Mouse (Mus musculus) right cerebral cortex, postnatal 14 days (tissue): Measurements from ENCODE around the gene Ctnna3.
"Not testable (repeated sequence)": the region's sequence is repeated elsewhere in the genome, so short reads cannot be mapped to it uniquely, and the experiment has no call there.

Experiments
- DNase-seq: peaks from one replicate; pipeline ENCODE4 v3.0.0; 2022

The Ctnna3 gene

GRCm38 (mm10) chr10:63429785-63430305, at the start of gene Ctnna3:
TSS of gene Ctnna3 (plus strand) at chr10:63430098.
- DNase-seq = peak; percentile 85

- no peak for DNase-seq
Observed at GRCm38 (mm10) chr10:63381498-63382280, 48.2 kb upstream of the Ctnna3 start, which contains the start of gene Sirt1. TSS of gene Sirt1 (minus strand) at chr10:63381704.

DNA sequence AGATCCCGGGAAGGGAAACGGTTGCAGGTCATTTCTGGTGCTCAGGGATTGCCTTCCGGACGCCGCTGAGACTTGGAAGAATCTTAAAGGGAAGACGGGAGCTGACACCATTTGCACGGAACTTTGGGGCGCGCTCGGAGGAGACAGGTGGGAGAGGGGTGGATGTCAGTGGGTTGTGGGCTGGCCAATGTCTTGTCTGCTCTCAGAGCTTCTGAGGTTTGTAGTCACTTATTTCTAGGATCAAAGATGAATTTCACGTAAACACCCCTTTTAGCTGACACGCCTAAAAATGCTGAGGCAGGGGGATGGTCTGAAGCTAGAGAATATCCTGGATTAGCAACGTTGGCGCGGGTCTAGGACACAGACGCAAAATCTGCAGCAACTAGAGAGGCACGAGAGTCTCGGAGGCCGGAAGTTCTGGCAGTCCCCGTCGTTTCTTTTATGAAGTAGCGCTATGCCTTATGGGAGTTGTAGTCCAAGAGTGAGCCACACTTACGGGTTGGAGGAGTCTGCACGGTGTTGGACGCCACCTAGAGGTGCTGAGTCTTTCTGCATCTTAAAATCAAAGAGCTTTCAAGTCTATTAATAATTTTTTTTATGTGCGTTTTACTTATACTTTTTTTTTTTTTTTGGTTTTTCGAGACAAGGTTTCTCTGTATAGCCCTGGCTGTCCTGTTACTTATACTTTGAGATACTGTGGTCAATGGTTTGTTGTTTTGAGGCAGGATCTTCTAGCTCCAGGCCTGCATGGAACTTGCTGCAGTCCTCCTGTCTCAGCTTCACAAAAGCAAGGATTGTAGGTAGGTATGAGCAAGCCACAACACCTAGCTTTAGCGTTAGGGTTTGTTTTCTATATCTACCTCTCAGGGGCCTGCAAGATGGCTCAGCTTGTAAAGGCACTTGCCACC, 47.3 kb upstream of the Ctnna3 start, which contains the start of gene Dnajc12:
TSS of gene Dnajc12 (plus strand) at position 72 of the 908 bp plus-strand sequence.
- peak; percentile 72 for DNase-seq

- DNase-seq = not testable (repeated sequence)
Observed at GRCm38 (mm10) chr10:63385897-63386296, 44.0 kb upstream of the Ctnna3 start.

DNA sequence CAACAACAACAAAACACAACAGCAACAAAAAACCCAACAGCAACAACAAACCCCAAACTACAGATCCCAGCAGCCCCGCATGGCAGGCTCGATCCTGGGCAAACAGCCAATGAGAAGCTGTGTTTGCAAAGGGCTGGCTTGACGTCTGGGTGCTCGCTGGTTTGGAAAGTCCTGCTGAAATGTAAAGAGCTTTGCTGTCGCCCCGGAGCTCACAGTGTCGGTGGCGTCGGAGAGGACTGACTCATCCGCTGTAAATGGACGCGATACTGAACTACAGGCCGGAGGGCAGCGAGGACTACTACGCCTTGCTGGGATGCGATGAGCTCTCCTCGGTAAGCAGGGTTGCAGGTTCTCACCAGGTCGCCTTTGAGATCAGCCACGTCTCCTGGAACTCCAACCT, 43.5 kb upstream of the Ctnna3 start:
- DNase-seq = peak; percentile 81

DNA sequence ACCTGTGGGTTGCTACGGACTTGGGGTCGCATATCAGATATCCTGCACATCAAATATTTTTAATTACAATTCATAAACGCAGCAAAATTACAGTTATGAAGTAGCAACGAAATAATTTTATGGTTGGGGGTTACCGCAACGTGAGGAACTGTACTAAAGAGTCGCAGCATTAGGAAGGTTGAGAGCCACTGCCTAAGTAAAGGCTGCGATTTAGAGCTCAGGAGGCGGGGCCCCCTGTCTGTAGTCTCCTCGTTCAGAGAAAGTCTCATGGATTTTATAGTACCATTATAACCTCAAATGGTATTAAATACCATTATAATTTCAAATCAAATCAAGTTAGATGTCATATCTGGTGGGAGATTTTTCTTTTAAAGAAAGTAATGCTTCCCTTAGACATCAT, 42.9 kb upstream of the Ctnna3 start:
- DNase-seq = no peak

DNA sequence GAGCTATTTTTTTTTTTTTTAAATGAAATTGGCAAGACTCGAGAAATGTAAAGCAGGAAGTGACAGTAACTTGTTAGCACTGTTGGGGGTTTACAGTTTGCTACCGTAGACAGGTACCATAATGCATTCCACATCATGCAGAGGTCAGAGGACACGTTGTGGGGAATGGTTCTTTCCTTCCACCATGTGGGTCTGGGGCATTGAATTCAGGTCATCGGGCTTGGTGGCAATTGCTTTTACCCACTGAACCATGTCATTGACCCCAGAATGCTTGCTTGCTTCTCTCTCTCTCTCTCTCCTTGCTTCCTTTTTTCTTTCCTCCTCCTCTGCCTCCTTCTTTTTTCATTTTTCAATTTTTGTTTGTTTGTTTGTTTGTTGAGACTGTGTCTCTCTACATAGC, 41.0 kb upstream of the Ctnna3 start:
- DNase-seq = no peak

DNA sequence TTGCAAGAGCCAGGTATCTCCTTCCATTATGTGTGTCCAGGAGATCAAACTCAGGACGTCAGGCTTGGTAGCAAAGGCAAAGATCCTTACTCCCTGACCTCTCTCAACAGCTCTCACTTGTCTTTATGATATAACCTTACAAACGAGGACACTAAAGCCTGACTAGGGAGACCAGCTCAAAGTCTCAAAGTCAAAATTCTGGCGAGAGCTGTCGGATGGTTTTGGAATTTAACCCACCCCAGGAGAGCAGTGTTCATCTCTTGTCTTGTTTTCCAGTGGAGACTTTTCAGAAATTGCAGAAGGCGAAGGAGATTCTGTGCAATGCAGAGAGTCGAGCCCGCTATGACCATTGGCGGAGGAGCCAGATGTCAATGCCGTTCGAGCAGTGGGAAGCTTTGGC, 32.9 kb upstream of the Ctnna3 start:
- no peak for DNase-seq

- DNase-seq = no peak
Observed at GRCm38 (mm10) chr10:63402731-63403504, 27.0 kb upstream of the Ctnna3 start.

GRCm38 (mm10) chr10:63403636-63404035, 26.3 kb upstream of the Ctnna3 start:
- DNase-seq = no peak

DNA sequence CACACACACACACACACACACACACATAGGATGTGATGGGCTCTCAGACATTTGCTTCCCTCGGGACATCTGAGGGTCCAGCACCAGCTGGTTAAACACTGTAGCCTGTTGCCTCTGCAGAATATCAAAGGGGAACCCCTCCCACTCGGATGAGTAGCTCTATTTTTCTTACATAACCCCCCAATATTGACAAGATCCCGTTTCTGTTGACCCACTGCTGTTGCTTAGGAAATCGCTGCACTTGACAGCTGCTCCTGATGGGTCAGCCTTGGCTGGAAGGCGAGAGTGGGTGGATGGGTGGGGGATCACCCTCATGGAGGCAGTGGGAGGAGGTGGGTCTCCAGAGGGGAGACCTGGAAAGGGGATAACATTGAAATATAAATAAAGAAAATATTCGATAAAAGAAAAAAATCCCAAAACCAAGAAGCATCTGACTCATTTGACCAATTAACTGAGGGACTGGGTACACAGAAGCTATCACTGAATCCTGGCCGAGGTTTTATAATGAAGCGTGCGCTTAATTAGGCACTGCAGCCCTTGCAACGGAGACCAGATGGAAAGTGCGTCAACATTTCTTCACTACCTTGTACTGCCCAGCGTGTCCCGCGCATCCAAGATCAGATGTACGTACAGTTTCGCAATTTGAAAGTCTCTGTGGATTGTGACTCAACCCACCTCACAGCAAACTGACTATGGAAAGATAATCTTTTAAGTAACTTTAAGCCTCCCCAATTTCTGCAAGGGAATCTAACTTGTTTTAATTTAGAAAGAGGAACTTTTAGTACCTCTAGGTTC, 19.5 kb upstream of the Ctnna3 start:
- DNase-seq = no peak

GRCm38 (mm10) chr10:63411674-63412073, 18.2 kb upstream of the Ctnna3 start:
- DNase-seq = not testable (repeated sequence)

DNA sequence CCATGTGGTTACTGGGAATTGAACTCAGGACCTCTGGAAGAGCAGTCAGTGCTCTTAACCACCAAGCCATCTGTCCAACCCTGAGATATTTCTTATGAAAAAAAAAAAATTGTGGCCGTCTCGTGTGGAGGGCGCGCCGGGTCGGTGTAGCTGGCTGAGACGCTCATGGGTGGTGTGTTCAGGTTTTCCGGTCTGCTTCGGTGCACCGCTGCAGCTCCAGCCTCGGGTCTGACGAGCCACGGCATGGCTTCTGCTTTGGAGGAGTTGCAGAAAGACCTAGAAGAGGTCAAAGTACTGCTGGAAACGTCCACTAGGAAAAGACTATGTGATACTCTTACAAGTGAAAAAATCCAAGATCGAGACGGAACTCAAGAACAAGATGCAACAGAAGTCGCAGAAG, 17.1 kb upstream of the Ctnna3 start:
- no peak for DNase-seq

GRCm38 (mm10) chr10:63415287-63415686, 14.6 kb upstream of the Ctnna3 start:
- no peak for DNase-seq

DNA sequence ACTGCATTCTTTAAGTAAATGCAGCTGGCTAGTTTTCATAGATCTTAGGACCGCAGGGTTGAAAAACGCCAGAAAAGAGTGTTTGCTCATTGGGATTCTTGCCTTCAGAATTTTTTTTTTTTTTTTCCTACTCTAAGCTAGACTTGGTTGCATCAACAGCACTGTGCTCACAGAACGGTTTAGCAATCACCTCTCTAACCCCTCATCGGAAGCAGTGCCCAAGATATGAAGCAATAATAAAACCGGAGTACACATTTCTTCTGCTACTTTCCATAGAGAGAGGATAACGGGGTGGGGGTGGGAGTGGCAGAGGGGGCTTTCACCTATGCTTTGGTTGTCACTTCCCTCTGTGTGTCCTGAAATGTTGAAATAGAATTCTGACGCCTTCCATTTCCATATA, 14.0 kb upstream of the Ctnna3 start:
- no peak for DNase-seq

DNA sequence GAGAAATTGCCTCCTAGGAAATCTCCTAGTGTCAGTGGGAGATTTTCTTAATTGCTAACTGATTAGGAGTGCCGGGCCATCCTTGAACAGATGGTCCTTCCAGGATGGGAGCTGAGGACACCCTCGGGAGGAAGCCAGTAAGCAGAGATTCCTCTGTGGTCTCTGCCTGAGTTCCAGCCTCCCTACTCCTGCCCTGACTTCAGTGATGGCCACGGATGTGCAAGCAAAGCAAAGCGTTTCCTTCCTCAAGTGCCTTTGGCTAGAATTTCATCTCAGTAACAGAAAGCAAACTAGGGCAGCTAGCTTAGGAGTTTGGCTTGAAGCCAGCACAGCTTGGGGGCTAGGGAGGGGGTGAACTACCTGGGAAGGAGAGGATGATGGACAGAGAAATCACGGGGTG, 12.8 kb upstream of the Ctnna3 start:
- no peak for DNase-seq

- DNase-seq = peak; percentile 46
Observed at GRCm38 (mm10) chr10:63421739-63422735, 7.9 kb upstream of the Ctnna3 start, which contains the start of gene Gm7075. TSS of gene Gm7075 (minus strand) at chr10:63421789.

DNA sequence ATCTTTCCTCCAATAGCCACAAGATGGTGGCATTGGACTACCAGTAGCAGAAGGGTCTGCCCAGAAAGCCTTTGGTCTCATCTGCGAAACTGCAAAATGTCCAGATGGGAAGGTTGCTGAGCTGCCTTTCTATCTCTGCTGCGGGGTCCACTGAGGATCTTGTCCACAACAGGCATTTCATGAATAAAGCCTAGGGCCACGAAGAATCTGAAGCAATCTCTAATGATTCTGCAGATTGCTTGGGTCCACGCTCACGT, 7.2 kb upstream of the Ctnna3 start:
- DNase-seq = no peak

- DNase-seq = no peak
Observed at GRCm38 (mm10) chr10:63423591-63424474, 6.1 kb upstream of the Ctnna3 start.

DNA sequence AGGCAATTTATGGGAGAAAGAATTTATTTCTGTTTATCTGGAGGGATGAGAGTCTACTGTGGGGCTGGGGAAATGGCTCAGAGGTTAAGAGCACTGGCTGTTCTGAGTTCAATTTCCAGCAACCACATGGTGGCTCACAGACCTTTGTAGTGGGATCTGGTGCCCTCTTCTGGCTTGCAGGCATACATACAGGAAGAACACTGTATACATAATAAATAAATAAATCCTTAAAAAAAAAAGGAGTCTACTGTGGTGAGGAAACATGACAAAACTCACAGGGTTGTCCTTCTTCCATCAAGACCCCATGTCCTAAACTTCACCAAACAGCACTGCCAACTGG, 5.5 kb upstream of the Ctnna3 start:
- DNase-seq = peak; percentile 20
